In the genomic region with DNA sequence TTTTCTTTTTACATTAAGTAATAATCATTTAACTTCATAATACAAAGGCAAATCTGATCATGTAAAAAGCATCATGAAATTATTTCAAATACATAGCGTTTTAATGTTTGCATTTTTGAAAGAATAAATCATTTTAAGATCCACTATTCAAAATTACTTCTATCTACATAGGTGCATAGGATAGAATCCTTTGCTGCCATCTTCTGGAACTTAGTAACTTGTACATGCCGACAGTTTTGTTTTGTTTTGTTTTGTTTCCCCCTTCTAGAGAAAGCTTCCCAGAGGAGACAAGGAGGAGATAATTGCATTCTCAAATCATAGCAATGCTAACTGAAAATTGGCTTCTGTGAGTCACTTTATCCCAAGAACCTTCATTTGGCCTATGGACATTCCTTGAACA, we compare ENCODE assay signal across 18 mouse cellular contexts. TPM values are rescaled to one million over a fixed set of nuclear protein-coding genes. Genes with fewer than 3 reads are reported as not detected.
DNase-seq lines count a peak whose midpoint lies in the region; ATAC-seq and TF ChIP-seq lines count a peak whose summit lies in the region.
"Had no signal": no experiment of that assay in that cellular context is flagged by ENCODE, and none has a peak within 500 bp of the region (broad histone marks: within the 10 kb centered on the region; RNA-seq: fewer than 3 reads in every experiment).

No protein-coding gene starts in this region.

- no peak overlapping the region for H3K9ac ChIP-seq in forebrain, embryonic 14.5 days (ENCODE audit: low read length)
- H3K9ac ChIP-seq in forebrain, embryonic 11.5 days (ENCODE audit: low read length), result no peak overlapping the region
- no peak overlapping the region for H3K9ac ChIP-seq in intestine, postnatal 0 days (ENCODE audit: low read depth, low read length)
- H3K9ac ChIP-seq in intestine, embryonic 16.5 days (ENCODE audit: low read depth, low read length), result no peak overlapping the region
- H3K9ac ChIP-seq in midbrain, postnatal 0 days (replicated peaks; ENCODE audit: low read length, poor library complexity, severe bottlenecking), result no peak overlapping the region
- no peak overlapping the region for H3K9ac ChIP-seq in midbrain, embryonic 16.5 days (ENCODE audit: low read depth, low read length)
- H3K9ac ChIP-seq: liver, embryonic 15.5 days; midbrain, embryonic 15.5 days had no signal

- no peak overlapping the region for H3K4me3 ChIP-seq in forebrain, embryonic 14.5 days (ENCODE audit: low read depth, low read length)
- H3K4me3 ChIP-seq in forebrain, embryonic 11.5 days (ENCODE audit: low read depth, low read length), result no peak overlapping the region
- H3K4me3 ChIP-seq in intestine, postnatal 0 days (ENCODE audit: low read depth, low read length), result no peak overlapping the region
- no peak overlapping the region for H3K4me3 ChIP-seq in intestine, embryonic 16.5 days (ENCODE audit: low read length)
- no peak overlapping the region for H3K4me3 ChIP-seq in midbrain, postnatal 0 days (ENCODE audit: low read depth, low read length)
- no peak overlapping the region for H3K4me3 ChIP-seq in midbrain, embryonic 16.5 days (ENCODE audit: low read depth, low read length)
- H3K4me3 ChIP-seq: liver, embryonic 15.5 days; midbrain, embryonic 15.5 days had no signal

- peak; percentile 62 for TF ChIP-seq CTCF in intestine, postnatal 0 days (IDR thresholded peaks at IDR 0.05; ENCODE audit: low read depth)
- peak; percentile 80 for TF ChIP-seq CTCF in midbrain, postnatal 0 days (IDR thresholded peaks at IDR 0.05)

- H3K27me3 ChIP-seq in forebrain, embryonic 14.5 days (replicated peaks; ENCODE audit: control insufficient read depth, insufficient read depth, low read length), result no peaks in the 10 kb centered on the region
- H3K27me3 ChIP-seq in forebrain, embryonic 11.5 days (ENCODE audit: control insufficient read depth, insufficient read depth, low read length), result no peaks in the 10 kb centered on the region
- H3K27me3 ChIP-seq in intestine, postnatal 0 days (replicated peaks; ENCODE audit: control insufficient read depth, insufficient read depth, low read length), result no peaks in the 10 kb centered on the region
- no peaks in the 10 kb centered on the region for H3K27me3 ChIP-seq in intestine, embryonic 16.5 days (replicated peaks; ENCODE audit: control insufficient read depth, insufficient read depth, low read length)
- H3K27me3 ChIP-seq in midbrain, postnatal 0 days (ENCODE audit: insufficient read depth, low read length), result no peaks in the 10 kb centered on the region
- no peaks in the 10 kb centered on the region for H3K27me3 ChIP-seq in midbrain, embryonic 16.5 days (ENCODE audit: control insufficient read depth, insufficient read depth, low read depth, low read length)
- H3K27me3 ChIP-seq: liver, embryonic 15.5 days; midbrain, embryonic 15.5 days had no signal

- no peak for ATAC-seq in forebrain, embryonic 14.5 days
- ATAC-seq in forebrain, embryonic 11.5 days (replicated peaks; ENCODE audit: low FRiP score), result no peak
- no peak for ATAC-seq in intestine, postnatal 0 days
- no peak for ATAC-seq in intestine, embryonic 16.5 days
- no peak for ATAC-seq in midbrain, postnatal 0 days (ENCODE audit: low FRiP score)
- no peak for ATAC-seq in midbrain, embryonic 16.5 days
- ATAC-seq: midbrain, embryonic 15.5 days had no signal

- no peaks in the 10 kb centered on the region for H3K36me3 ChIP-seq in forebrain, embryonic 14.5 days (ENCODE audit: control insufficient read depth, insufficient read depth, low read length)
- H3K36me3 ChIP-seq in forebrain, embryonic 11.5 days (ENCODE audit: control insufficient read depth, insufficient read depth, low read length), result no peaks in the 10 kb centered on the region
- H3K36me3 ChIP-seq in intestine, postnatal 0 days (ENCODE audit: control insufficient read depth, insufficient read depth), result no peaks in the 10 kb centered on the region
- no peaks in the 10 kb centered on the region for H3K36me3 ChIP-seq in intestine, embryonic 16.5 days (ENCODE audit: control insufficient read depth, insufficient read depth, low read length)
- H3K36me3 ChIP-seq in midbrain, postnatal 0 days (ENCODE audit: insufficient read depth, low read length), result no peaks in the 10 kb centered on the region
- no peaks in the 10 kb centered on the region for H3K36me3 ChIP-seq in midbrain, embryonic 16.5 days (ENCODE audit: control insufficient read depth, insufficient read depth, low read length)
- H3K36me3 ChIP-seq: liver, embryonic 15.5 days; midbrain, embryonic 15.5 days had no signal

- DNase-seq in forebrain, embryonic 14.5 days (ENCODE audit: low spot score), result peak; percentile 57
- no peak for DNase-seq in forebrain, embryonic 11.5 days (ENCODE audit: low spot score)
- peak; percentile 69 for DNase-seq in midbrain, postnatal 0 days (ENCODE audit: low spot score)
- DNase-seq in telencephalon, adult 2 months (ENCODE audit: low read depth, low spot score), result peak; percentile 33
- no peak for DNase-seq in right cerebral cortex, postnatal 4 days
- DNase-seq: adrenal gland, adult 2 months; B cell, adult 2 months; cerebellum, adult 9-10 months; heart, postnatal 10 days; kidney, postnatal 10 days; layer of hippocampus, adult 9-11 months; thymus, adult 18-20 months had no signal

- H3K4me2 ChIP-seq in forebrain, embryonic 14.5 days (ENCODE audit: low read length), result no peak overlapping the region
- H3K4me2 ChIP-seq in forebrain, embryonic 11.5 days (ENCODE audit: low read depth, low read length, severe bottlenecking), result no peak overlapping the region
- no peak overlapping the region for H3K4me2 ChIP-seq in intestine, postnatal 0 days (replicated peaks; ENCODE audit: low read depth)
- no peak overlapping the region for H3K4me2 ChIP-seq in intestine, embryonic 16.5 days (ENCODE audit: low read depth, low read length)
- no peak overlapping the region for H3K4me2 ChIP-seq in midbrain, postnatal 0 days (ENCODE audit: low read depth, low read length, poor library complexity, severe bottlenecking)
- no peak overlapping the region for H3K4me2 ChIP-seq in midbrain, embryonic 16.5 days (ENCODE audit: low read length)
- H3K4me2 ChIP-seq: liver, embryonic 15.5 days; midbrain, embryonic 15.5 days had no signal

- WGBS in forebrain, embryonic 14.5 days, result 42% methylated on average over 2 of the region's 2 CpGs
- WGBS in forebrain, embryonic 11.5 days, result 45% methylated on average over 2 of the region's 2 CpGs
- 36% methylated on average over 2 of the region's 2 CpGs for whole genome bisulfite sequencing in intestine, postnatal 0 days
- WGBS in intestine, embryonic 16.5 days, result 19% methylated on average over 2 of the region's 2 CpGs
- WGBS in midbrain, postnatal 0 days, result 34% methylated on average over 2 of the region's 2 CpGs
- 35% methylated on average over 2 of the region's 2 CpGs for WGBS in midbrain, embryonic 16.5 days

- no peak overlapping the region for H3K27ac ChIP-seq in forebrain, embryonic 14.5 days (ENCODE audit: low read depth, low read length)
- H3K27ac ChIP-seq in forebrain, embryonic 11.5 days (ENCODE audit: low read depth, low read length), result no peak overlapping the region
- no peak overlapping the region for H3K27ac ChIP-seq in intestine, postnatal 0 days (ENCODE audit: low read depth, low read length)
- no peak overlapping the region for H3K27ac ChIP-seq in intestine, embryonic 16.5 days (ENCODE audit: low read length)
- no peak overlapping the region for H3K27ac ChIP-seq in midbrain, postnatal 0 days (ENCODE audit: low read depth, low read length)
- H3K27ac ChIP-seq in midbrain, embryonic 16.5 days (ENCODE audit: low read length), result no peak overlapping the region
- H3K27ac ChIP-seq: liver, embryonic 15.5 days; macrophage; midbrain, embryonic 15.5 days had no signal

- H3K9me3 ChIP-seq in forebrain, embryonic 14.5 days (replicated peaks; ENCODE audit: control insufficient read depth, low read length), result no peaks in the 10 kb centered on the region
- H3K9me3 ChIP-seq in forebrain, embryonic 11.5 days (ENCODE audit: control insufficient read depth, low read length), result no peaks in the 10 kb centered on the region
- H3K9me3 ChIP-seq in intestine, postnatal 0 days (ENCODE audit: control insufficient read depth), result no peaks in the 10 kb centered on the region
- no peaks in the 10 kb centered on the region for H3K9me3 ChIP-seq in intestine, embryonic 16.5 days (ENCODE audit: control insufficient read depth, low read length)
- H3K9me3 ChIP-seq in midbrain, postnatal 0 days (ENCODE audit: low read length), result no peaks in the 10 kb centered on the region
- no peaks in the 10 kb centered on the region for H3K9me3 ChIP-seq in midbrain, embryonic 16.5 days (replicated peaks; ENCODE audit: control insufficient read depth, low read length, poor library complexity, severe bottlenecking)
- H3K9me3 ChIP-seq: liver, embryonic 15.5 days; midbrain, embryonic 15.5 days had no signal

- no peaks in the 10 kb centered on the region for H3K4me1 ChIP-seq in forebrain, embryonic 14.5 days (ENCODE audit: control insufficient read depth, insufficient read depth, low read length)
- H3K4me1 ChIP-seq in forebrain, embryonic 11.5 days (replicated peaks; ENCODE audit: control insufficient read depth, insufficient read depth, low read length), result no peaks in the 10 kb centered on the region
- no peaks in the 10 kb centered on the region for H3K4me1 ChIP-seq in intestine, postnatal 0 days (replicated peaks; ENCODE audit: control insufficient read depth, insufficient read depth, low read length)
- H3K4me1 ChIP-seq in intestine, embryonic 16.5 days (ENCODE audit: control insufficient read depth, insufficient read depth, low read length), result peaks cover 4% of the 10 kb centered on the region; the same call in 1 of the 2 replicates
- H3K4me1 ChIP-seq in midbrain, postnatal 0 days (ENCODE audit: insufficient read depth, low read length), result no peaks in the 10 kb centered on the region
- no peaks in the 10 kb centered on the region for H3K4me1 ChIP-seq in midbrain, embryonic 16.5 days (ENCODE audit: control insufficient read depth, insufficient read depth, low read length)
- H3K4me1 ChIP-seq: liver, embryonic 15.5 days; midbrain, embryonic 15.5 days had no signal

RNA-seq across cellular contexts. Expression of a gene that starts 7.5 kb away (rescaled TPM):
- polyA plus RNA-seq in forebrain, embryonic 14.5 days (2014; fragmentation: Nextera tagmentation; extraction: Ambion mirVana), result 66.1 and 89.6 TPM in 2 replicates
- polyA plus RNA-seq in forebrain, embryonic 11.5 days (2014; fragmentation: Nextera tagmentation; extraction: Ambion mirVana), result 13.0 and 15.0 TPM in 2 replicates
- 2.2 and 3.3 TPM in 2 replicates for polyA plus RNA-seq in intestine, postnatal 0 days (2015; fragmentation: Nextera tagmentation; extraction: Ambion mirVana)
- 4.5 and 4.7 TPM in 2 replicates for polyA plus RNA-seq in intestine, embryonic 16.5 days (2015; fragmentation: Nextera tagmentation; extraction: Ambion mirVana)
- 84.6 and 104 TPM in 2 replicates for total RNA-seq in midbrain, postnatal 0 days (2014; rRNA removed)
- polyA plus RNA-seq in midbrain, postnatal 0 days (2015; fragmentation: Nextera tagmentation; extraction: Ambion mirVana), result 158 and 174 TPM in 2 replicates
- 146 and 148 TPM in 2 replicates for polyA plus RNA-seq in midbrain, embryonic 16.5 days (2015; fragmentation: Nextera tagmentation; extraction: Ambion mirVana)

Comparison
In these comparisons a context has a peak if more than half of its experiments do, and no peak if none do; other contexts are left out.
1. DNase-seq: peak in forebrain, embryonic 14.5 days (single experiment), midbrain, postnatal 0 days (single experiment) and telencephalon, adult 2 months (single experiment); none in forebrain, embryonic 11.5 days (single experiment) and right cerebral cortex, postnatal 4 days (single experiment).